Mouse (Mus musculus) ovary, adult 10 weeks (tissue): ENCODE results near the gene Kncn. TPM values are rescaled to one million over a fixed set of nuclear protein-coding genes. Genes with fewer than 3 reads are reported as not detected.

Experiments used
- polyA plus RNA-seq: library from polyadenylated mRNA; stranded (reverse); fragments of 350-450 nt; fragmentation: Illumina TruSeq; extraction: RNeasy Lipid Tissue Mini Kit (QIAGEN cat#74804); gene quantifications from one replicate; pipeline ENCODE4 v1.2.3, GENCODE M21; 2014

Kncn gene
- polyA plus RNA-seq: not detected

GRCm38 (mm10) chr4:115884022-115884421 lies at the start of gene Kncn:
Gene Kncn, plus strand, starts transcription at chr4:115884400.

DNA sequence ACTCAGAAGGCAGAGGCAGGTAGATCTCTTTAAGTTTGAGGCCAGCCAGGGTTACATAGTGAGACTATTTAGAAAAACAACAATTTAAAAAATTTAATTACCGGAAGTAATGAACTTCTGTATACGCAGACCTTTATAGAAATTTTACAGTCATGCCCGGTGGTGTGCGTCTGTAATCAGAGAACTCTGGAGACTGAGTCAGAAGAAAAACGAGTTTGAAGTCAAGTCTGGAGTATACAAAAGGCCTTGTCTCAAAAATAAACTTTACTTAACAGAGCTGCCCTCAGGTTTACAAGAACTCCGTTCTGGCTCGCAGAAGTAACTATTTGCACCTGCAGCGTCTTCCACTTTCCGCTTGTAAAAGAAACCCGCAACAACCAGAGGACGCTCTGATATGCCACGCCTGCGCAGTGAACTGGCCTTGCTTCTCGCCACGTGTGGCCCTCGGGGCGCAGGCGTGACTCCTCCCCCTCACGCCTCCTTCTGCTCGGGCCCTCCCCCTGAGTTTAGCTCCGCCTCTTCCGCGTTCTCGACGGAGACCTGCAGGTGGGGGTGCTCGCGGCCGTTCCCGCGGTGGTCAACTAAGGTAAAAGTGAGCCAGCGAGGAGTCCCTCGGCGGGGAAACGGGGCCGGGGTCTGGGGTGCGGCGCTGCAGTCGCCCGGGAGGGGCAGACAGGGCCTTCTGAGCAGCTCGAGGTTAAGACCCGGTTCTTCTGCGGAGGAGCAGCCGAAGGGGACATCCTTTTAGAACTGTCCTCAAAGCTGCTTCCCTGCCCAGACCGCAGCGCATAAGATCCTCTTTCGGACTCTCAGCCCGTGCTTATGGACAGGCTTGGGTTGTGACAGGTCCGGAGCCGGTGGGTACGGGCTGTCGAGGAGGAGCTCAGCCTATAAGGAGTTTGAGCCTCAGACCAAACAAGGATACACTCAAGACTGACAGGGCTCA lies 45.2 kb upstream of the Kncn start, which contains the start of gene Mknk1:
Gene Mknk1, plus strand, starts transcription at position 503 of the 946 bp plus-strand sequence.

DNA sequence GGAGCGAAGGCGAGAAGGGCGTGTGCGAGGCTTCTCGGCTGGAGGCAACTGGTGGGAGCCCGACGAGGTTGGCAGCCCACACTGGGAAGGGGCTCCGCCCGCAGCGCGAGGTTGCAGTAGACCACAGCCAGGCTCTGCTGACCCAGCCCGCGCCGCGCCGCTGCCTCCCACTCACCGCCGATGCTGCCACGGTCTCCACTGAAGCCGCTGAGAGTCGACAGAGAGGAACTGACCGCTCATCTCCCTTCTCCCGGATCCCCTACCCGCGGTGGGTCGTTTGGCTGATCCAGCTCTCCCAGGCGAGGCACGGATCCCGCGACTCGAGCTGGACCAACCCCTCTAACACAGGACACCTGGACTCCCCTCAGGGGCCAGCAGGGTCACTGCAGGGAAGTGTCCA lies 6.4 kb downstream of the Kncn start, which contains the start of gene 6430628N08Rik:
Gene 6430628N08Rik, plus strand, starts transcription at position 113 of the 400 bp plus-strand sequence.

Other genes with a start within 250 kb of the Kncn start
- gene Cyp4b1, start 236.7 kb upstream of the Kncn start, polyA plus RNA-seq: 6.5 TPM
- 122 TPM for gene Efcab14, start 146.7 kb upstream of the Kncn start, polyA plus RNA-seq
- gene Tex38, start 103.4 kb upstream of the Kncn start, polyA plus RNA-seq: not detected
- gene Atpaf1, start 99.6 kb upstream of the Kncn start, polyA plus RNA-seq: 144 TPM
- 10.7 TPM for gene Mob3c, start 56.3 kb upstream of the Kncn start, polyA plus RNA-seq
- 10.3 TPM for gene Mknk1, start 45.2 kb upstream of the Kncn start, polyA plus RNA-seq
- not detected for gene 6430628N08Rik, start 6.3 kb downstream of the Kncn start, polyA plus RNA-seq
- 0.14 TPM for gene Dmbx1, start 55.5 kb downstream of the Kncn start, polyA plus RNA-seq
- gene Faah, start 133.5 kb downstream of the Kncn start, polyA plus RNA-seq: 1.1 TPM
- 10.5 TPM for gene Nsun4, start 169.5 kb downstream of the Kncn start, polyA plus RNA-seq
- gene Uqcrh, start 190.7 kb downstream of the Kncn start, polyA plus RNA-seq: 188 TPM
- gene Lrrc41, start 190.9 kb downstream of the Kncn start, polyA plus RNA-seq: 13.3 TPM
- gene Rad54l, start 239.3 kb downstream of the Kncn start, polyA plus RNA-seq: 4.5 TPM
- gene Pomgnt1, start 239.4 kb downstream of the Kncn start, polyA plus RNA-seq: 7.3 TPM